Mouse (Mus musculus) lung, embryonic 15.5 days (tissue): ENCODE measurements at regions not wholly inside any gene's neighbourhood (a gene's known extent, or its start where the extent isn't known, plus 50 kb on each side); places are given as distances from the start of the nearest gene placed in this dataset. TPM values are rescaled to one million over a fixed set of nuclear protein-coding genes. Genes with fewer than 3 reads are reported as not detected.

Experiments
- ATAC-seq: fragments of 200-750 bp; cut with Nextera tagmentation; 2 replicates; pipeline ENCODE4 v1.8.0; 2017; ENCODE audit warnings: moderate number of reproducible peaks, borderline replicate concordance; ENCODE audit not compliant: low FRiP score, low TSS enrichment; ENCODE audit errors: extremely low read depth
- H3K27ac ChIP-seq: fragments of 300-500 bp; sonication (generic); 2 replicates; pipeline ENCODE4 v1.5.1; 2015; ENCODE audit warnings: moderate library complexity, mild to moderate bottlenecking, inconsistent platforms
- H3K27me3 ChIP-seq: fragments of 300-500 bp; sonication (generic); 2 replicates; pipeline ENCODE4 v1.6.1; 2015; ENCODE audit warnings: inconsistent platforms
- H3K36me3 ChIP-seq: fragments of 300-500 bp; sonication (generic); 2 replicates; pipeline ENCODE4 v1.6.1; 2015; ENCODE audit warnings: inconsistent platforms
- H3K4me1 ChIP-seq: fragments of 300-500 bp; sonication (generic); 2 replicates; pipeline ENCODE4 v1.6.1; 2015; ENCODE audit warnings: inconsistent platforms
- H3K4me2 ChIP-seq: fragments of 300-500 bp; sonication (generic); 2 replicates; pipeline ENCODE4 v1.6.1; 2015; ENCODE audit warnings: inconsistent platforms, mild to moderate bottlenecking, moderate library complexity
- H3K4me3 ChIP-seq: fragments of 300-500 bp; sonication (generic); 2 replicates; pipeline ENCODE4 v1.5.1; 2015; ENCODE audit warnings: mild to moderate bottlenecking, inconsistent platforms
- H3K9ac ChIP-seq: fragments of 300-500 bp; sonication (generic); 2 replicates; pipeline ENCODE4 v1.6.1; 2015; ENCODE audit warnings: inconsistent platforms
- H3K9me3 ChIP-seq: fragments of 300-500 bp; sonication (generic); 2 replicates; pipeline ENCODE4 v1.6.1; 2016; ENCODE audit warnings: inconsistent platforms
- WGBS: fragments of 180-500 bp; shearing (Covaris S2); methylation state at CpG from one replicate; pipeline ENCODE4 v1.1.7; 2015; 5-methylcytosine and 5-hydroxymethylcytosine counted together
- microRNA-seq: library from miRNA; unstranded; fragments of <30 nt; microRNA quantifications from one replicate; pipeline ENCODE4, GENCODE M21; 2016

GRCm38 (mm10) chr10:44599331-44599963 lies 71.1 kb upstream of the Prdm1 start:
- no peaks in the 10 kb centered on the region for H3K9me3 ChIP-seq
- 69% methylated on average over 10 of the region's 10 CpGs for WGBS

GRCm38 (mm10) chr10:44598615-44599014 lies 70.3 kb upstream of the Prdm1 start:
- H3K36me3 ChIP-seq = no peaks in the 10 kb centered on the region
- H3K4me2 ChIP-seq = no peak overlapping the region
- no peak overlapping the region for H3K27ac ChIP-seq
- ATAC-seq = no peak
- H3K9me3 ChIP-seq = no peaks in the 10 kb centered on the region
- H3K4me1 ChIP-seq = no peaks in the 10 kb centered on the region
- 84% methylated on average over 3 of the region's 3 CpGs for WGBS
- H3K4me3 ChIP-seq = no peak overlapping the region
- H3K27me3 ChIP-seq = no peaks in the 10 kb centered on the region
- H3K9ac ChIP-seq = no peak overlapping the region

More at GRCm38 (mm10) chr10:44599331-44599963, 71.1 kb upstream of the Prdm1 start:
- no peaks in the 10 kb centered on the region for H3K36me3 ChIP-seq
- no peaks in the 10 kb centered on the region for H3K4me1 ChIP-seq
- H3K27me3 ChIP-seq = no peaks in the 10 kb centered on the region
- no peak overlapping the region for H3K4me3 ChIP-seq
- no peak overlapping the region for H3K4me2 ChIP-seq
- H3K9ac ChIP-seq = no peak overlapping the region
- no peak overlapping the region for H3K27ac ChIP-seq
- ATAC-seq = no peak

GRCm38 (mm10) chr10:44595932-44596331 lies 67.6 kb upstream of the Prdm1 start:
- H3K36me3 ChIP-seq = no peaks in the 10 kb centered on the region
- no peak overlapping the region for H3K4me2 ChIP-seq
- no peak overlapping the region for H3K4me3 ChIP-seq
- no peaks in the 10 kb centered on the region for H3K4me1 ChIP-seq
- no peak overlapping the region for H3K27ac ChIP-seq
- no peak overlapping the region for H3K9ac ChIP-seq
- no peaks in the 10 kb centered on the region for H3K27me3 ChIP-seq
- ATAC-seq = no peak
- WGBS = 87% methylated on average over 2 of the region's 2 CpGs
- no peaks in the 10 kb centered on the region for H3K9me3 ChIP-seq

- Histone ChIP-seq H3K27ac (peak overlapping the region; percentile 88), H3K27me3 (no peaks in the 10 kb centered on the region), H3K9me3 (no peaks in the 10 kb centered on the region), H3K4me3 (no peak overlapping the region), H3K36me3 (no peaks in the 10 kb centered on the region), H3K4me1 (peaks cover 13% of the 10 kb centered on the region), H3K4me2 (no peak overlapping the region), H3K9ac (no peak overlapping the region)
- ATAC-seq = peak; percentile 87
- 53% methylated on average over 6 of the region's 6 CpGs for WGBS
These were observed 61.5 kb upstream of the Prdm1 start for GRCm38 (mm10) chr10:44589842-44590241.

- peak overlapping the region; percentile 54; the same call in 1 of the 2 replicates for H3K27ac ChIP-seq
- no peaks in the 10 kb centered on the region for H3K27me3 ChIP-seq
- ATAC-seq = peak; percentile 94
- H3K9ac ChIP-seq = no peak overlapping the region
- H3K4me2 ChIP-seq = no peak overlapping the region
- no peak overlapping the region for H3K4me3 ChIP-seq
- H3K36me3 ChIP-seq = no peaks in the 10 kb centered on the region
- H3K4me1 ChIP-seq = peaks cover 13% of the 10 kb centered on the region
- no peaks in the 10 kb centered on the region for H3K9me3 ChIP-seq
These were observed 61.1 kb upstream of the Prdm1 start for GRCm38 (mm10) chr10:44589352-44589751.

DNA sequence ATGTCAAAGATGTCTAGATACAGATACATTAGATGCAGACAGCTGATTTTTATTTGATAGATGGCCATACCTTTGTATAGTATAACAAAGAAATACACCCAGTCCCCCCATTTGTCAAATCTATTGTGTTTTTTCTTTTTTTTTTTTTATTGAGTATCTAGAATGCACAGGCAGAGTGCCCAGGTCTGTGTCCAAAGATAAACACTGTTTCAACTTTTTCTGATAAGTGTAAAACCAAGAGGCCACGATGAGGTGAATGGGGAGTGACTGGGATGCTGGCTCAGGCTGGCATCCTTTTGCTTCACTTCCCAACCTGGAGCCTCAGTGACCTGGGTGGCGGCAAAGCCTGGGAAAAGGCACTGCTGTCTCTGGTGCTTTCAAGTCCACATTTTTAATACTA lies 54.4 kb upstream of the Prdm1 start:
- Histone ChIP-seq H3K4me1 (no peaks in the 10 kb centered on the region), H3K4me2 (no peak overlapping the region), H3K9me3 (no peaks in the 10 kb centered on the region), H3K36me3 (no peaks in the 10 kb centered on the region), H3K27me3 (no peaks in the 10 kb centered on the region), H3K9ac (no peak overlapping the region), H3K27ac (no peak overlapping the region), H3K4me3 (no peak overlapping the region)
- ATAC-seq = no peak
- WGBS = 65% methylated on average over 2 of the region's 2 CpGs

Small RNA genes lying in the stretch of these regions (microRNA-seq; reads per million reads assigned to microRNA genes)
- gene Gm24271 = not detected
